Mouse (Mus musculus) CH12.LX (cell line): ENCODE results near the gene Gcnt3. TPM values are rescaled to one million over a fixed set of nuclear protein-coding genes. Genes with fewer than 3 reads are reported as not detected.

ENCODE experiments used
- DNase-seq: peaks from one replicate; pipeline ENCODE4 v3.0.0-alpha.2; 2013; ENCODE audit errors: extremely low read depth
- H3K27ac ChIP-seq: 2 replicates; pipeline ENCODE4 v1.5.1; 2012; ENCODE audit warnings: low read depth, mild to moderate bottlenecking, control low read depth, moderate library complexity; ENCODE audit not compliant: insufficient read depth
- H3K27me3 ChIP-seq: replicated peaks from 2 replicates; pipeline ENCODE3; 2012; ENCODE audit warnings: inconsistent platforms
- H3K36me3 ChIP-seq, 2 experiments: replicated peaks in 1 of 2; 2 replicates each; pipeline versions ENCODE3 to v1.6.1; 2012; ENCODE audit warnings: inconsistent platforms in 1 of 2, low read length in 1 of 2, mild to moderate bottlenecking in 1 of 2, mixed read lengths in 1 of 2, moderate library complexity in 1 of 2; ENCODE audit not compliant: control insufficient read depth in 1 of 2, insufficient read depth in 1 of 2
- H3K4me1 ChIP-seq, 2 experiments: 2 replicates each; pipeline ENCODE4 v1.6.1; 2012; ENCODE audit warnings: inconsistent platforms in 1 of 2, moderate library complexity in 1 of 2; ENCODE audit not compliant: insufficient read depth in 2 of 2, control insufficient read depth in 1 of 2
- H3K4me2 ChIP-seq: 2 replicates; pipeline ENCODE4 v1.6.1; 2012; ENCODE audit warnings: low read depth, mild to moderate bottlenecking, control low read depth; ENCODE audit not compliant: poor library complexity, insufficient read depth, severe bottlenecking
- H3K4me3 ChIP-seq, 3 experiments: fragments of 150-350 bp in 1 of 3; sonication (generic) in 1 of 3; replicated peaks in 1 of 3; 2 replicates each; pipeline versions ENCODE3 to v1.5.1; 2011 to 2012; ENCODE audit warnings: low read depth in 2 of 3, low read length in 2 of 3, mild to moderate bottlenecking in 2 of 3, moderate library complexity in 2 of 3, control low read depth in 1 of 3, improper control_type of control experiment in 1 of 3, inconsistent platforms in 1 of 3, mixed read lengths in 1 of 3; ENCODE audit not compliant: poor library complexity in 1 of 3
- H3K79me2 ChIP-seq: replicated peaks from 2 replicates; pipeline ENCODE4 v1.6.1; 2012; ENCODE audit warnings: mild to moderate bottlenecking, moderate library complexity; ENCODE audit not compliant: control insufficient read depth, poor library complexity, insufficient read depth, severe bottlenecking; ENCODE audit errors: extremely low read depth
- H3K9ac ChIP-seq: 2 replicates; pipeline ENCODE4 v1.6.1; 2012; ENCODE audit warnings: low read depth, mild to moderate bottlenecking, control low read depth, moderate library complexity; ENCODE audit not compliant: insufficient read depth
- H3K9me3 ChIP-seq: replicated peaks from 2 replicates; pipeline ENCODE3; 2012; ENCODE audit warnings: low read length, inconsistent platforms, mixed read lengths
- CHD2 ChIP-seq: IDR thresholded peaks from 2 replicates; pipeline ENCODE4 v1.6.1; 2011; ENCODE audit warnings: low read length, improper control_type of control experiment
- CTCF ChIP-seq, 2 experiments: IDR thresholded peaks in 1 of 2; conservative IDR thresholded peaks in 1 of 2; 2 replicates each; pipeline ENCODE4 v1.5.1; 2011 to 2012; ENCODE audit warnings: low read depth in 2 of 2, low read length in 2 of 2, improper control_type of control experiment in 1 of 2, inconsistent platforms in 1 of 2, mild to moderate bottlenecking in 1 of 2, moderate library complexity in 1 of 2
- ELF1 ChIP-seq: IDR thresholded peaks from 2 replicates; pipeline ENCODE4 v1.6.1; 2014; ENCODE audit warnings: low read depth, mild to moderate bottlenecking, inconsistent platforms, low read length, improper control_type of control experiment
- JUN ChIP-seq: IDR thresholded peaks from 2 replicates; pipeline ENCODE4 v1.6.1; 2011; ENCODE audit warnings: low read depth, mild to moderate bottlenecking, low read length, improper control_type of control experiment, moderate library complexity; ENCODE audit not compliant: insufficient read depth
- JUND ChIP-seq: conservative IDR thresholded peaks from 2 replicates; pipeline ENCODE4 v1.6.1; 2011; ENCODE audit warnings: low read depth, low read length, improper control_type of control experiment
- KAT2A ChIP-seq: IDR thresholded peaks from 2 replicates; pipeline ENCODE4 v1.6.1; 2012; ENCODE audit warnings: low read length, improper control_type of control experiment, inconsistent platforms; ENCODE audit not compliant: insufficient replicate concordance
- MAZ ChIP-seq: IDR thresholded peaks from 2 replicates; pipeline ENCODE4 v1.6.1; 2012; ENCODE audit warnings: low read depth, mild to moderate bottlenecking, inconsistent platforms, low read length, improper control_type of control experiment, moderate library complexity
- NELFE ChIP-seq: IDR thresholded peaks from 2 replicates; pipeline ENCODE4 v1.6.1; 2011; ENCODE audit warnings: low read depth, low read length, improper control_type of control experiment
- NRF1 ChIP-seq: IDR thresholded peaks from 2 replicates; pipeline ENCODE4 v1.6.1; 2014; ENCODE audit warnings: low read depth, mild to moderate bottlenecking, inconsistent platforms, low read length, improper control_type of control experiment, moderate library complexity
- PAX5 ChIP-seq: IDR thresholded peaks from 2 replicates; pipeline ENCODE4 v1.6.1; 2012; ENCODE audit warnings: low read length, inconsistent platforms, mixed read lengths
- POLR2A ChIP-seq: IDR thresholded peaks from 2 replicates; pipeline ENCODE4 v1.6.1; 2011; ENCODE audit warnings: low read depth, mild to moderate bottlenecking, improper control_type of control experiment, low read length
- RAD21 ChIP-seq: IDR thresholded peaks from 2 replicates; pipeline ENCODE4 v1.6.1; 2011; ENCODE audit warnings: low read depth, mild to moderate bottlenecking, low read length, improper control_type of control experiment, moderate library complexity
- SIN3A ChIP-seq: IDR thresholded peaks from 2 replicates; pipeline ENCODE4 v1.6.1; 2012; ENCODE audit warnings: low read length, improper control_type of control experiment, inconsistent platforms
- TCF12 ChIP-seq: IDR thresholded peaks from 2 replicates; pipeline ENCODE4 v1.6.1; 2014; ENCODE audit warnings: low read depth, mild to moderate bottlenecking, inconsistent platforms, low read length, improper control_type of control experiment
- UBTF ChIP-seq: IDR thresholded peaks from 2 replicates; pipeline ENCODE4 v1.6.1; 2012; ENCODE audit warnings: low read depth, mild to moderate bottlenecking, inconsistent platforms, low read length, improper control_type of control experiment, moderate library complexity
- USF2 ChIP-seq: conservative IDR thresholded peaks from 2 replicates; pipeline ENCODE4 v1.6.1; 2011; ENCODE audit warnings: low read depth, low read length, improper control_type of control experiment
- ZKSCAN1 ChIP-seq: IDR thresholded peaks from 2 replicates; pipeline ENCODE4 v1.6.1; 2012; ENCODE audit warnings: low read depth, inconsistent platforms, low read length, improper control_type of control experiment, borderline replicate concordance
- ZMIZ1 ChIP-seq: IDR thresholded peaks from 2 replicates; pipeline ENCODE4 v1.6.1; 2012; ENCODE audit warnings: low read depth, mild to moderate bottlenecking, inconsistent platforms, low read length, improper control_type of control experiment
- dilution Hi-C: fragments of 300-500 bp; cut with MboI; formaldehyde crosslinking; loops from 2 replicates; pipeline ENCODE4 v1.14.3; 2020; ENCODE audit warnings: low sequenced_read_pairs; ENCODE audit not compliant: extremely low pct_unique_long_range_greater_than_20kb, extremely low pct_ligation_motif_present
- in situ Hi-C: fragments of 300-500 bp; cut with MboI; formaldehyde crosslinking; loops from 3 replicates; pipeline ENCODE4 v1.14.3; 2019; ENCODE audit warnings: low sequenced_read_pairs, low pct_ligation_motif_present, low pct_unique_long_range_greater_than_20kb, mixed read lengths
- polyA plus RNA-seq: library from polyadenylated mRNA; unstranded; fragments of >175 nt; gene quantifications from 2 replicates; pipeline ENCODE4 v1.2.1, GENCODE M21; 2012; ENCODE audit warnings: low read depth; ENCODE audit not compliant: insufficient read length
- total RNA-seq, 2 experiments: library from RNA; depleted of rRNA; stranded (reverse); fragments of 300-350 nt in 1 of 2; fragments of >200 nt in 1 of 2; gene quantifications; 2 replicates each; pipeline ENCODE4 v1.2.3; 2012 to 2014

Gene Gcnt3
- 0.04 TPM in 1 of 2 replicates, not detected in the other for total RNA-seq (2012; rRNA removed)
- total RNA-seq (2014; rRNA removed), result 0.04 TPM in 1 of 2 replicates, not detected in the other
- not detected in 2 replicates for polyA plus RNA-seq

DNA sequence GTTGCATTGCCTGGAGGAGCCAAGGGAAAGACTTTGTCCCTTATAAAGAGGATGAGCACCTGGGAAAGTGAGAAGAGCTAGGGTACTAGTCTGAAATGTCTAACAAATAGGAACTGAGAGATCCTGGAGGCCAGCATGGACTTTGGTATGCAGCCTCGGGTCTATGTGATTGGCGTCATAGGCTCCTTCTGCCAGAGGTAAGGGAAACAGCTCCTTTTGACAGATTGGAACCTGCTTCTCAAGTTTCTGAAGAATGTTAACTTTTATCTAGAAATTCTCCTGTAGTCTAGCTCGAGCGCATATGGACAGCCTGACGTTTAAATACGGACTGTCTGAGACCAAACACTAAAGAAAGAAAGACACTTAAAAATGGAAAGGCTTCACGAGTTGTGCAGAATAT, at the start of gene Gcnt3:
Gene Gcnt3 (minus strand): TSS at position 101 of the 400 bp plus-strand sequence.
- Histone ChIP-seq H3K9me3 (peaks cover 2% of the 10 kb centered on the region), H3K27me3 (no peaks in the 10 kb centered on the region), H3K4me1 (peaks cover 0 to 6% of the 10 kb centered on the region in 2 experiments; a peak in 1 of 4 replicates), H3K36me3 (no peaks in the 10 kb centered on the region), H3K27ac (no peak within 1 kb of the TSS), H3K79me2 (no peaks in the 10 kb centered on the region), H3K4me3 (no peak within 1 kb of the TSS), H3K9ac (no peak within 1 kb of the TSS), H3K4me2 (no peak within 1 kb of the TSS)
- no peak for DNase-seq
- TF ChIP-seq ZMIZ1, result no peak
- TF ChIP-seq ZKSCAN1, result no peak
- no peak for TF ChIP-seq CTCF (conservative IDR thresholded peaks at IDR 0.05 in 1 of 2, IDR thresholded peaks at IDR 0.05 in 1 of 2; ENCODE audit: low read depth in 2 of 2, low read length in 2 of 2)
- TF ChIP-seq MAZ, result no peak
- in situ Hi-C loops, result no loop called here
- dilution Hi-C loops, result no loop called here

- Histone ChIP-seq H3K9ac (no peak overlapping the region), H3K4me2 (no peak overlapping the region), H3K4me3 (no peak overlapping the region), H3K36me3 (no peaks in the 10 kb centered on the region), H3K27me3 (no peaks in the 10 kb centered on the region), H3K79me2 (no peaks in the 10 kb centered on the region), H3K9me3 (peaks cover 4% of the 10 kb centered on the region), H3K4me1 (no peaks in the 10 kb centered on the region), H3K27ac (no peak overlapping the region)
- in situ Hi-C loops, result no loop called here
- TF ChIP-seq RAD21 (no peak), NRF1 (no peak), POLR2A (no peak), PAX5 (no peak), KAT2A (no peak), USF2 (no peak), CHD2 (no peak), JUND (no peak), JUN (no peak), TCF12 (no peak), SIN3A (no peak), UBTF (no peak), NELFE (no peak), ELF1 (no peak)
- dilution Hi-C loops, result no loop called here
- DNase-seq, result no peak
Measured at GRCm38 (mm10) chr9:70087379-70087778, 49.5 kb upstream of the Gcnt3 start.
